Mouse (Mus musculus) C2C12 (cell line): ENCODE data around the gene Tinf2. TPM values are rescaled to one million over a fixed set of nuclear protein-coding genes. Genes with fewer than 3 reads are reported as not detected.

Experiments used
- H3K27me3 ChIP-seq: one replicate; pipeline ENCODE4 v1.6.1; 2011; ENCODE audit not compliant: control insufficient read depth, insufficient read depth, insufficient read length
- H3K36me3 ChIP-seq: one replicate; pipeline ENCODE4 v1.6.1; 2011; ENCODE audit not compliant: control insufficient read depth, insufficient read depth
- H3K4me3 ChIP-seq: one replicate; pipeline ENCODE4 v1.5.1; 2011; ENCODE audit warnings: mild to moderate bottlenecking, control low read depth; ENCODE audit not compliant: poor library complexity, insufficient read depth, severe bottlenecking
- H3K79me2 ChIP-seq: one replicate; pipeline ENCODE4 v1.6.1; 2011; ENCODE audit not compliant: control insufficient read depth, insufficient read depth
- H3K79me3 ChIP-seq: one replicate; pipeline ENCODE4 v1.6.1; 2011; ENCODE audit warnings: low read depth, control low read depth
- H3ac ChIP-seq: one replicate; pipeline ENCODE3; 2011; ENCODE audit warnings: low read depth; ENCODE audit not compliant: control insufficient read depth, insufficient read length
- CEBPB ChIP-seq: IDR thresholded peaks from one replicate; pipeline ENCODE4 v1.6.1; 2011; ENCODE audit warnings: low read depth, mild to moderate bottlenecking, control low read depth, moderate library complexity
- CTCF ChIP-seq: IDR thresholded peaks from one replicate; pipeline ENCODE4 v1.5.1; 2011; ENCODE audit not compliant: control insufficient read depth, insufficient read depth, insufficient read length
- FOSL1 ChIP-seq: IDR thresholded peaks from one replicate; pipeline ENCODE4 v1.8.0; 2011; ENCODE audit warnings: mild to moderate bottlenecking, low read length; ENCODE audit not compliant: poor library complexity, insufficient read depth, severe bottlenecking
- MAX ChIP-seq: IDR thresholded peaks from one replicate; pipeline ENCODE4 v1.6.1; 2011; ENCODE audit warnings: mild to moderate bottlenecking, control low read depth
- MYOD1 ChIP-seq: IDR thresholded peaks from one replicate; pipeline ENCODE4 v1.6.1; 2011; ENCODE audit warnings: low read depth; ENCODE audit not compliant: control insufficient read depth, insufficient read length
- MYOG ChIP-seq: IDR thresholded peaks from one replicate; pipeline ENCODE4 v1.6.1; 2011; ENCODE audit not compliant: control insufficient read depth, insufficient read length; ENCODE audit errors: extremely low read depth
- USF1 ChIP-seq: IDR thresholded peaks from one replicate; pipeline ENCODE4 v1.6.1; 2011; ENCODE audit warnings: low read depth, mild to moderate bottlenecking, control low read depth, moderate library complexity
- polyA plus RNA-seq: library from polyadenylated mRNA; unstranded; fragments of >200 nt; fragmentation: generic; extraction: Trizol; gene quantifications from one replicate; pipeline ENCODE4 v1.2.1, GENCODE M21; 2012; ENCODE audit warnings: missing spikeins

The Tinf2 gene
- polyA plus RNA-seq, 1 experiment: 24.4 TPM

GRCm38 (mm10) chr14:55649884-55650283, 31.7 kb downstream of the Tinf2 start, which contains the start of gene Tssk4:
Tssk4 (plus strand) TSS chr14:55650184.
- Histone ChIP-seq H3K36me3 (no peaks in the 10 kb centered on the region), H3K27me3 (no peaks in the 10 kb centered on the region), H3ac (no peak within 1 kb of the TSS), H3K4me3 (no peak within 1 kb of the TSS), H3K79me2 (peaks cover 24% of the 10 kb centered on the region), H3K79me3 (peaks cover 8% of the 10 kb centered on the region)
- no peak for TF ChIP-seq CTCF
- no peak for TF ChIP-seq CEBPB
- no peak for TF ChIP-seq USF1
- no peak for TF ChIP-seq FOSL1
- TF ChIP-seq MAX: no peak
- TF ChIP-seq MYOD1: no peak
- no peak for TF ChIP-seq MYOG

- no peak for TF ChIP-seq MYOG
- no peak for TF ChIP-seq USF1
- TF ChIP-seq FOSL1: no peak
- no peak for TF ChIP-seq CEBPB
- no peak for TF ChIP-seq CTCF
- TF ChIP-seq MYOD1: no peak
- no peak for TF ChIP-seq MAX
- Histone ChIP-seq H3K4me3 (peak overlapping the region; percentile 83), H3K79me2 (peaks cover 79% of the 10 kb centered on the region), H3K27me3 (no peaks in the 10 kb centered on the region), H3K36me3 (peaks cover 24% of the 10 kb centered on the region), H3ac (peak overlapping the region; percentile 70), H3K79me3 (peaks cover 44% of the 10 kb centered on the region)
Observed at GRCm38 (mm10) chr14:55644261-55644888, 37.2 kb downstream of the Tinf2 start.

GRCm38 (mm10) chr14:55643060-55643907, 38.3 kb downstream of the Tinf2 start, which contains the start of gene Tm9sf1:
Tm9sf1 (minus strand) TSS chr14:55643806.
- peak; percentile 96 for TF ChIP-seq MAX
- no peak for TF ChIP-seq MYOG
- Histone ChIP-seq H3K36me3 (peaks cover 35% of the 10 kb centered on the region), H3K79me3 (peaks cover 44% of the 10 kb centered on the region)

GRCm38 (mm10) chr14:55642679-55643059, 39.0 kb downstream of the Tinf2 start:
- H3K79me3 ChIP-seq: peaks cover 44% of the 10 kb centered on the region
- peaks cover 41% of the 10 kb centered on the region for H3K36me3 ChIP-seq
- H3K27me3 ChIP-seq: no peaks in the 10 kb centered on the region
- peak overlapping the region; percentile 88 for H3ac ChIP-seq
- H3K4me3 ChIP-seq: peak overlapping the region; percentile 83
- TF ChIP-seq USF1 (no peak), MYOG (no peak), CEBPB (no peak), FOSL1 (no peak), MYOD1 (no peak), CTCF (no peak), MAX (no peak)
- H3K79me2 ChIP-seq: peaks cover 80% of the 10 kb centered on the region

More at GRCm38 (mm10) chr14:55643060-55643907, 38.3 kb downstream of the Tinf2 start, which contains the start of gene Tm9sf1:
- H3K27me3 ChIP-seq: no peaks in the 10 kb centered on the region
- peaks cover 80% of the 10 kb centered on the region for H3K79me2 ChIP-seq
- peak within 1 kb of the TSS; percentile 83 for H3K4me3 ChIP-seq
- peak within 1 kb of the TSS; percentile 88 for H3ac ChIP-seq

- H3K27me3 ChIP-seq: no peaks in the 10 kb centered on the region
- H3K4me3 ChIP-seq: no peak overlapping the region
- peaks cover 44% of the 10 kb centered on the region for H3K79me3 ChIP-seq
- peaks cover 70% of the 10 kb centered on the region for H3K79me2 ChIP-seq
- no peak overlapping the region for H3ac ChIP-seq
- TF ChIP-seq MYOD1: peak; percentile 3
- TF ChIP-seq USF1: no peak
- peaks cover 55% of the 10 kb centered on the region for H3K36me3 ChIP-seq
Observed at GRCm38 (mm10) chr14:55641291-55641690, 40.3 kb downstream of the Tinf2 start.

GRCm38 (mm10) chr14:55640816-55641215, 40.8 kb downstream of the Tinf2 start:
- peaks cover 59% of the 10 kb centered on the region for H3K36me3 ChIP-seq
- no peaks in the 10 kb centered on the region for H3K27me3 ChIP-seq
- peaks cover 65% of the 10 kb centered on the region for H3K79me2 ChIP-seq
- TF ChIP-seq CEBPB (no peak), MYOG (no peak), MAX (no peak), FOSL1 (no peak), CTCF (no peak), USF1 (no peak), MYOD1 (no peak)
- H3ac ChIP-seq: no peak overlapping the region
- H3K4me3 ChIP-seq: no peak overlapping the region
- peaks cover 42% of the 10 kb centered on the region for H3K79me3 ChIP-seq
